Mouse (Mus musculus) thymus, adult 2 months (tissue): ENCODE data around the gene Syngr4. TPM values are rescaled to one million over a fixed set of nuclear protein-coding genes. Genes with fewer than 3 reads are reported as not detected.

Experiments
- DNase-seq: peaks from one replicate; pipeline ENCODE4 v3.0.0; 2021
- H3K27ac ChIP-seq: fragments of 200-500 bp; 2 replicates; pipeline ENCODE4 v1.5.1; 2012; ENCODE audit warnings: low read length, control low read depth; ENCODE audit not compliant: control insufficient read depth, insufficient read depth
- H3K27me3 ChIP-seq: fragments of 200-500 bp; 2 replicates; pipeline ENCODE4 v1.6.1; 2012; ENCODE audit warnings: mild to moderate bottlenecking, low read length, moderate library complexity, mixed read lengths; ENCODE audit not compliant: control insufficient read depth, insufficient read depth
- H3K36me3 ChIP-seq: fragments of 200-500 bp; 2 replicates; pipeline ENCODE4 v1.6.1; 2012; ENCODE audit warnings: mild to moderate bottlenecking, low read length, moderate library complexity; ENCODE audit not compliant: control insufficient read depth, insufficient read depth
- H3K4me1 ChIP-seq: fragments of 200-500 bp; replicated peaks from 2 replicates; pipeline ENCODE4 v1.6.1; 2012; ENCODE audit warnings: low read length; ENCODE audit not compliant: control insufficient read depth, insufficient read depth
- H3K4me3 ChIP-seq: fragments of 200-500 bp; 2 replicates; pipeline ENCODE4 v1.5.1; 2012; ENCODE audit warnings: mild to moderate bottlenecking, low read length, control low read depth, moderate library complexity; ENCODE audit not compliant: control insufficient read depth, insufficient read depth
- CTCF ChIP-seq: fragments of 200-500 bp; IDR thresholded peaks from 2 replicates; pipeline ENCODE4 v1.5.1; 2012; ENCODE audit warnings: mild to moderate bottlenecking, control low read depth, low read length, moderate library complexity, borderline replicate concordance; ENCODE audit not compliant: control insufficient read depth, poor library complexity, insufficient read depth; ENCODE audit errors: extremely low read depth
- POLR2A ChIP-seq: fragments of 200-500 bp; IDR thresholded peaks from 2 replicates; pipeline ENCODE4 v1.6.1; 2012; ENCODE audit warnings: mild to moderate bottlenecking, low read length, control low read depth, moderate library complexity; ENCODE audit not compliant: control insufficient read depth, poor library complexity, insufficient read depth; ENCODE audit errors: extremely low read depth
- WGBS: fragments of 180-500 bp; shearing (Covaris S2); methylation state at CpG from one replicate; pipeline ENCODE4 v1.1.7; 2018; 5-methylcytosine and 5-hydroxymethylcytosine counted together
- polyA plus RNA-seq: library from polyadenylated mRNA; depleted of rRNA; stranded (reverse); fragments of >200 nt; gene quantifications from 2 replicates; pipeline ENCODE4 v1.2.3, GENCODE M21; 2012

The Syngr4 gene
- polyA plus RNA-seq, 1 experiment, result 2.9 TPM

DNA sequence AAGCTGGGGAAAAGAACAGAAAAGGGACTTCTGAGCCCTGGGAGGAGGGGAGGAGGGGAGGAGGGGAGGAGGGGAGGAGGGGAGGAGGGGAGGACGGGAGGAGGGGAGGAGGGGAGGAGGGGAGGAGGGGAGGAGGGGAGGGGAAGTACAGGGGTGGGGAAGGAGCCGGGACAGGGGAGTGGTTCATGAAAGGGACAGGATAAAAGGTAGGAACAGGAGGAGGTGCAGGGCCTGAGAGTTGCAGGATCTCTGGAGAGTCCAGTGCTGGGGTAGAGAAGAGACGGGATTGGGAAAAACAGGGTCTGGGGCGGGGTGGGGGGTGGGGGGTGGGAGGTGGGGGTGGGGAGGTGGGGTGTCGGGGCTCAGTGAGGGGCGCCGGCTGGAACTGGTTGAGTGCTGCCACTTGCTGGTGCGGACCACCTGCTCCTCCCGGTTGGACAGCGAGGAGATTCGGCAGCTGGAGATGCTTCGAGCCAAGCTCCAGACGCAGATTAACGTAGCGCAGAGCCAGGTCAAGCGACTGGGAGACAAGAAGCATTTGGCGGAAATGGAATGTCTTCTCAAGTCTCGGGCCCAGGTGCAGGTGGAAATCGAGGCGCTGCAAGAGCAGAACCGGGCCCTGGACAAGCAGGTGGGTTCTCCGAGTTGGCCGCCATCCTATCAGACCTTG is 32.2 kb upstream of the Syngr4 start:
- WGBS, result 92% methylated on average over 21 of the region's 23 CpGs

DNA sequence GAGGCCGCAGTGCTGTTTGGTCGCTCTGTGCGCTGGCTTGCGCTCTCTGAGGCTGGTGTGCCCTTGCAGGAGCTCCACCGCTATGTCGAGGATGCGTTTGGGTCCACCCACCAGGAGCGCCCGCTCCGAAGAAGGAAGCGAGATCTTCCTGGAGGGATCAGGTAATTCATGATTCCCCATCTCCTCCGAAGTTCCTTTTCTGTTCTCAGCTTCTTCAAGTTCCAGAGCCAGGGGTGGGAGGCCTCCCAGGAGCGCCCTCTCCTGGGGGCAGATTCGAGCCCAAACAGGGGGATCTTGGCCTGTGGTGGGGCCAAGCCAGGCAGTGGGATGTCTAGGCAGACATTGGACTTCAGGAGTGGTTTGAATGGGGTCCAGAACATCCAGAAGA is 27.9 kb upstream of the Syngr4 start:
- H3K27ac ChIP-seq, result peak overlapping the region; percentile 92
- no peaks in the 10 kb centered on the region for H3K36me3 ChIP-seq
- 25% methylated on average over 14 of the region's 14 CpGs for WGBS
- H3K27me3 ChIP-seq, result no peaks in the 10 kb centered on the region
- peak overlapping the region; percentile 29 for H3K4me3 ChIP-seq
- H3K4me1 ChIP-seq, result peaks cover 39% of the 10 kb centered on the region
- TF ChIP-seq CTCF, result peak; percentile 74
- no peak for TF ChIP-seq POLR2A
- DNase-seq, result peak; percentile 71

More for the DNA sequence above, 32.2 kb upstream of the Syngr4 start:
- TF ChIP-seq CTCF, result no peak
- TF ChIP-seq POLR2A, result no peak
- no peak for DNase-seq
- H3K4me3 ChIP-seq, result no peak overlapping the region
- H3K27ac ChIP-seq, result no peak overlapping the region
- H3K4me1 ChIP-seq, result peaks cover 7% of the 10 kb centered on the region
- H3K36me3 ChIP-seq, result no peaks in the 10 kb centered on the region
- H3K27me3 ChIP-seq, result no peaks in the 10 kb centered on the region

DNA sequence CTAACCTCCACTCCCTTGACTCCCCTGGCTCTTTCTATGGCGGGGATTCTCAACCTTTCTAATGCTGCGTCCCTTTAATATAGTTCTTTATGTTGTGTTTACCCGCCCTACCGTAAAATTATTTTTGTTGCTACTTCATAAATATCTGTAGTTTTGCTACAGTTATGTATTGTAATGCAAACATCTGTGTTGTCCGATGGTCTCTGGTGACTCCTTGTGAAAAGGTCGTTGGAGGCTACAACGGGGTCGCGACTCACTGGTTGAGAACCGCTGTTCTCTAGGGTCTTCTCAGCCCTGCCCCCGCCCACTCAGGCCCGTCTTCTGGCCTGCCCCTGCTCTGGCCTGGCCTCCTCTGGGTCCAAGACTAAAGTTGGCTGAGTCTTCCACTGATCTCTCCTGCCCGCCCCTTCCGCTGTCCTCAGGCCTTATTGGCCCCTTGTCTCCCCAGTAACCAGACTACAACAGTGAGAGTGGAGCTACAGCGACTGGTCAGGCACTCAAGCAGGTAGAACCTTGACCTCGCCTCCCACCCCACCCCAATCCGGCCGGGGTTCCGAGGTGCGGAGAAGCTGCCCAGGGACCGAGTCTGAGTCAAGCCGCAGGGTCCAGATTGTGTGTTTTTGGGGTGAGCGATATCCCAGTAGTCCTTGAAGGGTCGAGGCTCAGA is 27.4 kb upstream of the Syngr4 start, which contains the start of gene Ccdc114:
Gene Ccdc114, plus strand, starts transcription at position 311 of the 667 bp plus-strand sequence.
- peak; percentile 42 for DNase-seq
- Histone ChIP-seq H3K27ac (peak within 1 kb of the TSS; percentile 92), H3K27me3 (no peaks in the 10 kb centered on the region), H3K4me3 (peak within 1 kb of the TSS; percentile 51), H3K4me1 (peaks cover 44% of the 10 kb centered on the region), H3K36me3 (no peaks in the 10 kb centered on the region)
- WGBS, result 10% methylated on average over 24 of the region's 24 CpGs
- TF ChIP-seq POLR2A (no peak), CTCF (no peak)

DNA sequence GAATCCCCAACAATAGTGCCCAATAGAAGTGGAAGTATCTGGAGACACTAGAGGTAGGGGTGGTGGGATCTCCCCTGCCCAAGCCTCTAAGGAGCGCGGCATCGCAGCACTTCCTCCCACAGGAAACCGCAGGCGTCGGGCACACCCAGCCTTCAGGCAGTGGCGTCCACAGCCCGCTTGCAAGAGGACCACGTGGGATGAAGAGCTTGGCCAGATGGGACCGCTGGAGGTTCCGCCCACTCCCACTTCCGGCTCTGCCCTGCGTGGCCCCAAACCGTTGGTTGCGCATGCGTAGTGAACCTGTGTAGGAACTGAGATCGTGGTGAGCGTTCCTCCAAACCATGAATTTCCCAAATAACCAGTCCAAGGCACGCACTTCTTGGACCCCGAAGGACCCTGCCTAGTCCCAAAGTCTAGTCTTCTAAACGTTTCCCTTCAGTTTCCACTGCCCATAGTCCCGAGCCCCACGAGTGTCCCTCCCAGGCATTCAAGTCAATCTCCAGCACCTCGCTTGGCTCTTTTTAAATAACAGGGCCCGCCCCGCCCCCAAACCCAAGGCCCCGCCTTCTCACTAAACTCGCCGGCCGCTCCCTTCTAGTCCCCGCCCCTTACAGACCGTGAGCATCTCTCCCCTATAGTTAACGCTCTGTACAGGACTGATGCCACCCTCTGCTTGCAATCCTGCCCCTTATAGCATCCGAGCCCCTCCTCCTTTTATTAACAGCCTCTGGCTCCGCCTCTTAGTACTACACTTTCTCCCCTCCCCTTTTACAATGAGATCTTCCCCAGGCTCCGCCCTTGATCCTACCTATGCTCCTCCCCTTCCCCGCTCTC is 26.6 kb upstream of the Syngr4 start:
- Histone ChIP-seq H3K27ac (peak overlapping the region; percentile 92), H3K4me1 (peaks cover 46% of the 10 kb centered on the region), H3K36me3 (no peaks in the 10 kb centered on the region), H3K27me3 (no peaks in the 10 kb centered on the region), H3K4me3 (peak overlapping the region; percentile 51)
- DNase-seq, result peak; percentile 93
- WGBS, result under 1% methylated on average over 37 of the region's 37 CpGs
- no peak for TF ChIP-seq CTCF
- TF ChIP-seq POLR2A, result peak; percentile 55; the same call in 1 of the 2 replicates

DNA sequence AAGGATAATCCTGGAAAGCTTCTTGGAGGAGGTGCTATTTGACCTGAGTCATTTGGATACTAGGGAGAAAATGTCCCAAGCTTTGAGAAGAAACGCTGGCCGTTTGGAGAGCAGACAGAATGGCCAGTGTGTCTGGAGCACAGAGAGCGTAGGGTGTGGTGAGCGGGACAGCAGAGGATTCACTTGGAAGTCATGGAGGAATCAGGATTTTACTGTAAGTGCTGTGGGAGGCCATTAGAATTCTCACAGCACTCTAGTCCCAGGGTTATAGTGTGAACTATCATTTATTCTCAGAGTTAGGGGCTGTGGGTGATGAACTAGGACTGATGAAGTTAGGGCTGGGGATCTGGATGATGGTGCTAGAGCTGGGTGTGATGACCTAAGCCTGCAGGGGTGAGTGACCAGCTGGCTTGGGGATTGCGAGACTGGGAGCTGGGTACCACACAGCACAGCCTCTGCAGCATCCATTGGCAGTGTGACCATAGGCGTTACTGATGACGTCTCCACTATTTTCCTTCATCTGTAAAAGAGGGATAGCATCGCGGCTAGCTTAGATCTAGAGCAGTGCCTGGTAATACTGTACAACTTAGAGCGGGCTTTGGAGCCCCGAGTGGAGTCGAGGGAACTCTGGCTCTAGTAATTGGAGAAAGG is 25.6 kb upstream of the Syngr4 start:
- DNase-seq, result no peak
- Histone ChIP-seq H3K27me3 (no peaks in the 10 kb centered on the region), H3K4me3 (no peak overlapping the region), H3K4me1 (peaks cover 57% of the 10 kb centered on the region), H3K36me3 (no peaks in the 10 kb centered on the region), H3K27ac (peak overlapping the region; percentile 80)
- 54% methylated on average over 12 of the region's 12 CpGs for WGBS
- TF ChIP-seq POLR2A, result no peak
- no peak for TF ChIP-seq CTCF

DNA sequence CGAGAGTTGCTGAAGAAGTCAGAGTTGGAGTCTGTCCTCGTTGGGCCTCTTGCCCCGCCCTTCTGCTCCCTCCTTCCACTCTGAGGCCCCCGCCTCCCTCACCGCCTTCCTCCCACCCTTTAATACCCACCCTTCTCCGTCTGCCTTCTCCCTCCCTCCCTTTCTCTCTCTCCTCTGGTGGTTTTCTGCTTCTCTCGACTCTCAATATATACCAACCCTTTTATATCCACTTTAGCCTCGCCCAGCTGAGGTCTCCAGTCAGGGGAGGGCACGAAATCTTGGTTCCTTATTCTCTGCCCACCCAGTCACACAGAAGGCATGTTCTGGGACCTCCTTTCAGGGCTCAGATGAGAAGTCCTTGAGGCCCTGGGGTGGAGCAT is 24.7 kb upstream of the Syngr4 start, which contains the start of gene Emp3:
Gene Emp3, minus strand, starts transcription at position 163 of the 380 bp plus-strand sequence.
- Histone ChIP-seq H3K36me3 (no peaks in the 10 kb centered on the region), H3K4me1 (peaks cover 61% of the 10 kb centered on the region), H3K27me3 (no peaks in the 10 kb centered on the region), H3K27ac (peak within 1 kb of the TSS; percentile 84), H3K4me3 (peak within 1 kb of the TSS; percentile 64)
- TF ChIP-seq CTCF (no peak), POLR2A (0 out of 2 replicates have a peak, but pooled peaks have one; percentile 13)
- 4% methylated on average over 9 of the region's 9 CpGs for WGBS
- peak; percentile 74 for DNase-seq
